Mouse (Mus musculus) lung, adult 2 months (tissue): ENCODE data around the gene Klhl25.

Source experiments
- CTCF ChIP-seq: fragments of 200-500 bp; IDR thresholded peaks from 2 replicates; pipeline ENCODE4 v1.5.1; 2011; ENCODE audit warnings: mild to moderate bottlenecking, low read length, control low read depth; ENCODE audit not compliant: insufficient read depth
- POLR2A ChIP-seq: fragments of 200-500 bp; IDR thresholded peaks from 2 replicates; pipeline ENCODE4 v1.6.1; 2011; ENCODE audit warnings: low read depth, mild to moderate bottlenecking, control low read depth, low read length, borderline replicate concordance; ENCODE audit errors: extremely low read depth

DNA sequence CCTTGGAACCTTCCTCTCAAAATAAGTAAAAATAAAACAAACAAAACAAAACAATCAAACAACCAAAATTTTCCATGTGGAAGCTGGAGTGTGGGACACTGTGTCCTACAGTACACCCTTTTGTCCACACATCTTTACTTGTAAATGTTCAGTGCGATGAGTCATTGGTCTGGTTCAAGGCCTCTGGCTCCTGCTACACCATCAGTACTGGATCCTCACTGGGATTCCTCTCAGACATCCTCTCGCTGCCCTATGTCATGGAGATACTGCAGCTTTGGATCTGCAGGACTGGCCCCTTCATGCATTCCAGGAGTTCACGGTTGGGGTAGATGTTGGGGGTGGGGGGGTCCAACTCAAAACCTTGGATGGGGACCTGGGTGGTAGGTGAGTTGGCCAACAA is 5.8 kb upstream of the Klhl25 start:
- no peak for TF ChIP-seq CTCF
- TF ChIP-seq POLR2A, result no peak
